Mouse (Mus musculus) liver, adult 2 months (tissue): ENCODE measurements at regions not wholly inside any gene's neighbourhood (a gene's known extent, or its start where the extent isn't known, plus 50 kb on each side); places are given as distances from the start of the nearest gene placed in this dataset.

Experiments used
- DNase-seq: peaks from one replicate; pipeline ENCODE4 v3.0.0-alpha.2; 2011; ENCODE audit warnings: low read depth, low spot score; ENCODE audit errors: extremely low read depth
- H3K27ac ChIP-seq: fragments of 200-500 bp; replicated peaks from 2 replicates; pipeline ENCODE4 v1.5.1; 2012; ENCODE audit warnings: low read depth, mild to moderate bottlenecking, control low read depth, inconsistent platforms, low read length; ENCODE audit not compliant: insufficient read depth
- H3K27me3 ChIP-seq: fragments of 200-500 bp; 2 replicates; pipeline ENCODE4 v1.6.1; 2012; ENCODE audit warnings: mild to moderate bottlenecking, moderate library complexity, low read length, inconsistent platforms; ENCODE audit not compliant: control insufficient read depth, insufficient read depth
- H3K36me3 ChIP-seq: fragments of 200-500 bp; 2 replicates; pipeline ENCODE4 v1.6.1; 2012; ENCODE audit warnings: low read length, inconsistent platforms; ENCODE audit not compliant: control insufficient read depth, insufficient read depth
- H3K4me1 ChIP-seq: fragments of 200-500 bp; 2 replicates; pipeline ENCODE4 v1.6.1; 2011; ENCODE audit warnings: low read length; ENCODE audit not compliant: control insufficient read depth, insufficient read depth
- H3K4me3 ChIP-seq: fragments of 200-500 bp; 2 replicates; pipeline ENCODE4 v1.5.1; 2011; ENCODE audit warnings: low read depth, mild to moderate bottlenecking, control low read depth, low read length, moderate library complexity; ENCODE audit not compliant: insufficient read depth
- H3K79me2 ChIP-seq: fragments of 200-500 bp; 2 replicates; pipeline ENCODE4 v1.6.1; 2012; ENCODE audit warnings: inconsistent platforms, mild to moderate bottlenecking, low read length, moderate library complexity; ENCODE audit not compliant: control insufficient read depth, insufficient read depth
- H3K9ac ChIP-seq: fragments of 200-500 bp; 2 replicates; pipeline ENCODE4 v1.6.1; 2012; ENCODE audit warnings: low read depth, mild to moderate bottlenecking, control low read depth, inconsistent platforms, low read length
- CTCF ChIP-seq: fragments of 200-500 bp; IDR thresholded peaks from 2 replicates; pipeline ENCODE4 v1.5.1; 2011; ENCODE audit warnings: low read depth, low read length, control low read depth
- POLR2A ChIP-seq: fragments of 200-500 bp; IDR thresholded peaks from 2 replicates; pipeline ENCODE4 v1.6.1; 2011; ENCODE audit warnings: low read length, control low read depth; ENCODE audit not compliant: insufficient read depth; ENCODE audit errors: extremely low read depth
- WGBS: fragments of 180-500 bp; shearing (Covaris S2); methylation state at CpG from one replicate; pipeline ENCODE4 v1.1.7; 2018; 5-methylcytosine and 5-hydroxymethylcytosine counted together

GRCm38 (mm10) chr11:22640371-22640990 is 128.6 kb downstream of the Tmem17 start:
- H3K4me1 ChIP-seq: no peaks in the 10 kb centered on the region
- no peaks in the 10 kb centered on the region for H3K79me2 ChIP-seq
- no peak overlapping the region for H3K4me3 ChIP-seq
- H3K9ac ChIP-seq: no peak overlapping the region
- TF ChIP-seq POLR2A: no peak
- TF ChIP-seq CTCF: no peak
- no peak for DNase-seq
- WGBS: 35% methylated on average over 3 of the region's 3 CpGs
- no peaks in the 10 kb centered on the region for H3K27me3 ChIP-seq
- no peaks in the 10 kb centered on the region for H3K36me3 ChIP-seq
- H3K27ac ChIP-seq: no peak overlapping the region

DNA sequence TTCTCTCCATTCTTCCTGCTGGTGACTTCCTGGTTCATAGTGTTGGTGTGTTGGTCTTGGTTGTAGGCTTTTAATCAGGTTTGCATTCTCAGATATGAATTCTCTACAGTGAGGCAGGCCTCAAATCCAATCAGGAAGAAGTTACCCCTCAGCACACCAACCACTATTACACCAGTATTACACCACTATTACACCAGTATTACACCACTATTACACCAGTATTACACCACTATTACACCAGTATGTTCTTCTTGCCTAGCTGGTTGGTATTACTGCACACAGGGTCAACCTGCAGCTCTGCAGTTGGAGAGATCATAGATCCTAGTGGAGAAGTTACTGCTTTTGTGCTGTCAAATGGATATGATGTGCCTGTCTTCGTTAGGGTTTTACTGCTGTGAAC is 129.6 kb downstream of the Tmem17 start:
- H3K9ac ChIP-seq: no peak overlapping the region
- no peaks in the 10 kb centered on the region for H3K4me1 ChIP-seq
- no peaks in the 10 kb centered on the region for H3K36me3 ChIP-seq
- DNase-seq: no peak
- WGBS: 84% methylated on average over 1 of the region's 1 CpGs
- TF ChIP-seq CTCF: no peak
- TF ChIP-seq POLR2A: no peak
- H3K4me3 ChIP-seq: no peak overlapping the region
- no peak overlapping the region for H3K27ac ChIP-seq
- no peaks in the 10 kb centered on the region for H3K27me3 ChIP-seq
- no peaks in the 10 kb centered on the region for H3K79me2 ChIP-seq

- Histone ChIP-seq H3K79me2 (no peaks in the 10 kb centered on the region), H3K4me3 (no peak overlapping the region), H3K27me3 (no peaks in the 10 kb centered on the region), H3K27ac (no peak overlapping the region), H3K9ac (no peak overlapping the region), H3K4me1 (no peaks in the 10 kb centered on the region), H3K36me3 (no peaks in the 10 kb centered on the region)
- 33% methylated on average over 3 of the region's 3 CpGs for WGBS
- TF ChIP-seq POLR2A: no peak
- TF ChIP-seq CTCF: no peak
- no peak for DNase-seq
Measured at GRCm38 (mm10) chr11:22644010-22644625, 132.2 kb downstream of the Tmem17 start.

DNA sequence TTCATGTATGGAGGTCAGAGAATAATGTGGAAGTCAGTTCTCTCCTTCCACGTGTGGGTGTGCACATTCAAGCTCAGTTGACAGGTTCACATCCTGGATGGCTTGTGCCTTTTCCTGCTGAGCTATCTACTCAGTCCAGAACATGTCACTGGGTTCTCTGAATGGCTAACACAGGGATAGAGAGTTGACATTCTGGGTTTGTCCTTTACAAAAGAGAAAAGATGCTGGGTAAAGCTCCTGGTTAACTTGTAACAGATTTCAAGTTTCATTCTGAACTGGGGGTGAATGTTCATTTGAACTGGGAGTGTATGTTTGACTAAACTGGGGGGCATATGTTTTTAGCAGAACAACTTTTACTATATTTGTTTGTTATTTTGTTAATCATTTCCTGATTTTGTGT is 133.0 kb downstream of the Tmem17 start:
- 21% methylated on average over 1 of the region's 1 CpGs for WGBS
- no peaks in the 10 kb centered on the region for H3K79me2 ChIP-seq
- H3K27me3 ChIP-seq: no peaks in the 10 kb centered on the region
- TF ChIP-seq CTCF: no peak
- no peaks in the 10 kb centered on the region for H3K4me1 ChIP-seq
- no peaks in the 10 kb centered on the region for H3K36me3 ChIP-seq
- no peak overlapping the region for H3K4me3 ChIP-seq
- H3K27ac ChIP-seq: no peak overlapping the region
- no peak for DNase-seq
- H3K9ac ChIP-seq: no peak overlapping the region

- Histone ChIP-seq H3K4me1 (no peaks in the 10 kb centered on the region), H3K79me2 (no peaks in the 10 kb centered on the region), H3K36me3 (no peaks in the 10 kb centered on the region), H3K9ac (no peak overlapping the region), H3K4me3 (no peak overlapping the region), H3K27me3 (no peaks in the 10 kb centered on the region), H3K27ac (no peak overlapping the region)
- WGBS: 93% methylated on average over 6 of the region's 6 CpGs
- DNase-seq: no peak
- no peak for TF ChIP-seq CTCF
- TF ChIP-seq POLR2A: no peak
Measured at GRCm38 (mm10) chr11:22646192-22646936, 134.5 kb downstream of the Tmem17 start.

DNA sequence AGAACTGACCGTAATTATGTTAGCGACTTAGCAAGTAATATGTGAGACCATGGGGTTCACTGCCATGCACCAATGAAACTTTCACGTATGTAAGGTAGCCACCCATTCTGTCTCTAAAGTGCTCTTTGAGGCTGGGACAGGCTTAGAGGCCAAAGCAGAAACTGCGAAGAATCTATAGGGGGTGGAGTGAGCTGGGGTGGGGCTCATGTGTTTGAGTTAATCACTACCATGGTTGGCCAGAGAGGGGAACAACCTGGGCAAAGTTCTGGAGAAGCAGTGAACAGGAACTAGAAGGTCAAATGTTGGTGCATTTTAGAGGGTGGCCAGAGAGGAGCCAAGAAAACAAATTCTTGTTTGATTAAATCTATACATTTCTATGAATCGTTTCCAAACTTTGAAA is 136.4 kb downstream of the Tmem17 start:
- H3K79me2 ChIP-seq: no peaks in the 10 kb centered on the region
- H3K4me3 ChIP-seq: no peak overlapping the region
- no peak overlapping the region for H3K9ac ChIP-seq
- H3K27ac ChIP-seq: no peak overlapping the region
- TF ChIP-seq CTCF: no peak
- TF ChIP-seq POLR2A: no peak
- DNase-seq: no peak
- no peaks in the 10 kb centered on the region for H3K27me3 ChIP-seq
- no peaks in the 10 kb centered on the region for H3K36me3 ChIP-seq
- WGBS: 84% methylated on average over 5 of the region's 5 CpGs
- H3K4me1 ChIP-seq: no peaks in the 10 kb centered on the region; the same call in 1 of the 2 replicates
